Mouse (Mus musculus) c-Kit-negative CD71-positive TER-119-positive erythroid progenitor cells, embryonic 14.5 days (primary cell): Measurements from ENCODE around the gene Fyn.

ENCODE experiments used
- DNase-seq: peaks from one replicate; pipeline ENCODE4 v3.0.0-alpha.2; 2013; ENCODE audit warnings: low read depth, low spot score

The Fyn gene

DNA sequence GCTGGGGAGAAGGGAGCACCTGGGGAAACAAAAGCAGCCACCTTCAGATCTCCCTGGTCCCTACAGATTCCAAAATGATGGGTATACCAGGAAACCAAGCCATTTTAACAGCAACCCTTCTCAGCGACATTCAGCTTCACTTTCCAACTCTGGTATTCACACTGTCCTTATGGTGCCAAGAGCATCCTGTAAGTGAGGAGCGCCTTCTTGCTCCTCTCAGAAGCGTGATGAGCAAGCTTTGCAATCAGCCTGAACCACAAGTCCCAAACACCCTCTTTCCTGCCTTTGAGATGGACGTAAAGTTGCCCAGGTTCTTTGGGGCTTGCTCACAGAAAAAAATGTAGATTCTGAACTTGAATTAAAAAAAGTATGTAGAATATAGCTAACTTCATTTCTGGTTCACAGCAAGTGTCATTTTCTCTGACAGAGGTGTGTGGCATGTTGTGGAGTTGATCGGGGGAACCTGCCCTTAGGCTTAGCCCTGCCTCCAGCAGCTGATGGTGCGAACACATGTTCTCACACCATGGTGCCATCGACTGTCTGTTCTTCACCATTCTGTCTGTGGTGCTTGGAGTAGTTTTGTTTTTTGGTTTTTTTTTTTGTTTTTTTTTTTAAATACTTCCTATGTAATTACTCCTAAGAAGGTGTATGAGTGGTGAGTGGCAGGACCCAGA lies 102.5 kb downstream of the Fyn start:
- no peak for DNase-seq

DNA sequence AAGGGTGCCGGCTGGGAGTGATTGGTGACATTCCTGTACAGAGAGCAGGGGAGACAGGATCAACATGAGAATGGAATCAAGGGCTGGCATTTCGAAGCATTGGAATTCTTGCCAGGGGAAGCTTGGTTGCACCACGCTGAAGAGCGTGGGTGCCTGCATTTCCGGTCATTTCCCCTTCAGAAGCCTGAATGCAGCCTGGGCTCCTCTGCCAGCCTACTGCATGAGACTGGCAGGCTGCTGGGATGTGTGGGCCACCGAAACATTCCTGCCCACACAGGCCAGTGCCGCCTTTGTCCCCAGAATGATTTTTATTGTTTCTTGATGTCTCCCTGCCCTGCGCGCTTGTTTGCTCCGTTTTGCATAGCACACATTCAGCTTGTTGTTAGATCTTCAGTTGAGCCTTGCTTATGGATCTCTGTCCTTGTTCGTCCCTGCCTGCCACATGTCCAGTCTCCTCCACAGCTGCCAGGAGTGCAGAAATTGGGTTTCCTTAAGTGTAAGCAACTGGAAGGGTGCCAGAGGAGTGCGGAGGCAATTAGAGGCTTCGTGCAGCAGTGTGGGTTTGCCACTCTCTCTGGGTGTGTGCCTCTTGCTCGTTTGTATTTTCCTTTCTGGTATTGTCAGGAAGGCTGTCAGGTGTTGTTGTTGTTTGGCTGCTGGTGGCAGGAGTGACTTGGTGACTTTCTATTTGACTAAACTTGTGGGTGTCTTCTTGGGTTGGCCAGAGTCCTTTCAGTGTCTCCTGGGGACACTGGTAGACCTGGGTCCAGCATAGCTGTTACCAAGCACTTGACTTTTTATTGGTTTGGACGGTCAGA lies 103.3 kb downstream of the Fyn start:
- DNase-seq = no peak

DNA sequence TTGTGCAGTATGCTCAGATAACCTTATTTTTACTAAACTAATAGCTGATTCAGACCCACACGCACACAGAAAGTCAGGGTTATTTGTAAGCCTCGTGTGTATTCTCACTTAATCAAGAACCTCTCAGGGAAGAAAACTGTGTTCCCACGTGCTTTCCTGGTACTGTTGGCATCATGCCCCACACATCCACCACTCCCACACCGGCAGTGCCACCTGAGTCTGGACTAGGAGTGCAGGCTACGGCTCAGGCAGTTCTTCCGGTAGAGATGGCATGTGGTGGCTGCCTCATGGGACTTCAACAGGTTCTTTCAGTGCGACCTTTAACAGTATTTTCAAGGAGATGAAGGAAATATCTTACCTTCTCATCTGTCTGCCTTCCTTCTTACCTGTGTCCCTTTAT lies 104.3 kb downstream of the Fyn start:
- no peak for DNase-seq

GRCm38 (mm10) chr10:39479361-39479760 lies 110.7 kb downstream of the Fyn start:
- no peak for DNase-seq

GRCm38 (mm10) chr10:39484382-39484826 lies 115.7 kb downstream of the Fyn start:
- no peak for DNase-seq

DNA sequence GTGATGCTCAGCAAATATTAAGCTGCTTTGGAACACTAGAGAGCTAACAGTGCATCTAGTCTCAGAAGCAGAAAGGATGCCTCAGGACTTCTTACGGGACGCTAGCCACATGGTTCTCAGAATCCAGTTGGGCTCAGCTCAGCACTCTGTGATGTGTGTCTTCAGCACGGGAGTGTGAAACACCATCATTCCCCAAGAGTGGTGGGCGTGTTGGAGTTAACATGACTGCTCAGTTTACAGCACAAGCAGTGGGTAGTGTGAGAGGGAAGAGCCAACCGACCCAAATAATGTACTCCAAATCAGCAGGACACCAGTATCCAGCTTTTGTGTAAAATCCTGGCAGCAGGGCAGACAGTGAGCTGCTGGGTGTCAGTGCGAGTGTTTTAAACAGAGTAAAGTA lies 116.2 kb downstream of the Fyn start:
- no peak for DNase-seq

DNA sequence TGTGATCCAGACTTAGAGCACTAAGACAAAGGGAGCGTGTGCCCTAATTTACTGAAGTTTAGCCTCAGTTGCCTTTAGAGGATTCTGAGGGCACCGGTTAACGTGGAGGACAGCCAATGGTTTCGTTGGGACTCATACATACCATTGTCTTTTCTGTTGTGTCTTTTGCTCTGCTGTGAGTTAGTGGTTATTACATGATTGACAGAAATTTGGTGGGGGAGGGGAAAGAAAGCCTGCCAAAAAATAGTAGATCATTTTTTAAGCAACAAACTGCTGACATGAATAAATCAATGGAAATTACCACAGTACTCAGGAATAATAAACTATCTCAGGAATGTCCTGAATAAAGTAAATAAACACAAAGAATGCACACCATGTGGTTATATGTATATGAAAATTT lies 117.3 kb downstream of the Fyn start:
- no peak for DNase-seq

- DNase-seq = no peak
These were observed 118.1 kb downstream of the Fyn start for GRCm38 (mm10) chr10:39486501-39487450.

DNA sequence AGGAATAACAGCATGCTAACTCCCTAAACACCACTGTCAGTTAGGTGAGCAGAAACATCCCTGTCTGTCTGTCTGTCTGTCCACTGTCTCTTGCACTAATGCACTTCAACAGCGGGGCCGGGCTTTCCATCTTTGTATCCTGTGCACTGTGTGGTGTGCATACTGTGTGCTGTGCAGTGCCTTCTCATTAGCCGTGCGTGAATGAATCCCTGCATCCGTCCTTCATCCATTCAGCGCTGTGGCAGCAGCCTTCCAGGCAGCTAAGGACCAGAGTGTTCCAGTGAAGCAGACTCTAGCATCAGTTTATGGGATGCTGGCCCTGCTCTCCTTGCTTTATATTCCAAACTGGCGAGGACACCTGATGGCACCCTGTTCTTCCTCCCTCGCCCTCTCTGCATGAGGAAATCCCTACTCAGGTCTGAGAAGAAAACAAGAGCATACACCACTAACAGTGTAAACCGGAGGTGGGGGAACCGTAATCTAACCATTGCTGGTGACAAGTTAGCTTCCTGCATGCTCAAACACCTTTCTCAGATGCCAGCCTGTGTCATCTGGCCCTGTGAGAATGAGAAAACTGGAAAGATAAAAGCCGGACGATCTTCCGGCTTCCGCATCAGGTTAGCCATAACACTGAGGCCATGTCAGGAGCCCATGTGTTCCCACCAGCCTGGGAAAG lies 119.2 kb downstream of the Fyn start:
- no peak for DNase-seq

DNA sequence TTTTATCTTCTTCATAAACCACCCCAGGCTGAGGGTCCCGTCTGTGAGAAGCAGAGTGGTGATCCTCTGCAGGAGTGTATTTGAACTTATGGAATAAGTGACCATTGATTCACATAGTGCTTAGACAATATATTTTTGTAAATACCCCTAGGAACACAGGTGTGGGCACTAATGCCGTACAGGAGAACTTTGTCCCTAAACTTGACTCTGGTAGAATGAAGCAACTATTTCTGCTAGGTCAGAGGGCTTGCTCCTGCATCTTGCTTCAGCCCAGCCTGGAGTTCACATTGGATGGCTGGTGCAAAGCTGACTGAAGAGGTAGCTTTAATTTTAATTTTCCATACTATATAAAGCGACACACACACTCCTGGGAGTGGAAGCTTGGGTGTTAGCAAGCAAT lies 119.9 kb downstream of the Fyn start:
- no peak for DNase-seq

- DNase-seq = no peak
These were observed 120.3 kb downstream of the Fyn start for GRCm38 (mm10) chr10:39488956-39489355.

GRCm38 (mm10) chr10:39490349-39491121 lies 121.9 kb downstream of the Fyn start:
- DNase-seq = no peak

- DNase-seq = no peak
These were observed 123.5 kb downstream of the Fyn start for GRCm38 (mm10) chr10:39492146-39492545.

DNA sequence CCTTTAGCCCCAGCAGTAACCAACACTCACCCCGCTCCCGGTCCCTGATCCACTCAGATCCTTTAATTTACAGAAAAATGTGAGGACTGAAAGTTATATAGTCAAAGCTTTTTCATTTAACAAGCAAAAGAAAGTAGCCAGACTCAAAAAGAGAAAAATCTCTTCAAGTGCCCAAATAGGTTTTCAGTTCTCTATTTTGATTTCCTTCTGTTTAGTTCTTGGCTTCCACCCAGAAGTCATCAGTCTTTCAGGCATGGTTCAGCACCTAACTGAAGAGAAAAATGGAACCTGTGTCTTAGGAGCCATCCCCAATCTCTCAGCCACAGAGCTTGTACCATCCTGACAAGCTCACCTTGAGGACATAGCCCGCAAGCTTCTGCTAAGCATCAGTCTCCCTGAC lies 124.4 kb downstream of the Fyn start:
- DNase-seq = no peak

DNA sequence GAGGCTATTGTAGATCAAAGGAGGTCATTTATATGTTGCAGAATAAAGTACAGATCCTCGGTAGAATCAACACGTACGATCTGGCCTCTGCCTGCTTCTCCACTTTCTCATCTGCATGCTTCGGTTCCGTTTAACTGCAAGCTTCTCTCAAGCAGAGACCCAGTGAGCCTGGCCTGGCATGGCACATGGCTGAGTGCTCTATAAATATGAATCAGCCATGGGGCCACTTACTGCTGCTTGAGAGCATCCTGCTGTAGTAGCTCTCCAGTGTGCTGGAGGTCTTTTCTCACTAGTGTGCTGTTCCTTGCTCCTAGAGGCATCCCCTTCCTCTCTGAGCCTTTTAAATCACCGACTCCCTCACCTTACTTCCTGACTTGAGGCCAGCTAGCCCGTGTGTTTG lies 130.0 kb downstream of the Fyn start:
- no peak for DNase-seq

DNA sequence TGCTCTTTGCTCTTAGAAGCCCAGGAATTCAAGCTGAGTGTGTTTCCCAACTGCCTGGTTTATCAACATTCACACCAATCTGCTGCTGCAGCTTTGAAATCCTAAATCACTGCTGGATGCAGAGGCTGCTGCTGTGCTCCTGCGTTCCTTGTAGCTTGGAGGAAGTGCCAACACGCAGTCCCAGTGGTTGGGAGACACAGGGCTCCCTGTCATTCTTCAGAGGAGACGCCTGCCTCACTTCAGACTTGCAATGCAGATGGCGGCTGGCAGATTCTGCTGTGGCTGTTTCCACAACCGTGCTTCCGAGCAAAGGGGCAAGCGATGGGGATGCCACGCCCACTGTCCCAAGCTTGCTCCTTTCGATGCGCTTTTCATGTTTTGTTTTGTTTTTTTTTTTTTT lies 132.9 kb downstream of the Fyn start:
- DNase-seq = no peak

- DNase-seq = no peak
These were observed 133.5 kb downstream of the Fyn start for GRCm38 (mm10) chr10:39501977-39502706.

DNA sequence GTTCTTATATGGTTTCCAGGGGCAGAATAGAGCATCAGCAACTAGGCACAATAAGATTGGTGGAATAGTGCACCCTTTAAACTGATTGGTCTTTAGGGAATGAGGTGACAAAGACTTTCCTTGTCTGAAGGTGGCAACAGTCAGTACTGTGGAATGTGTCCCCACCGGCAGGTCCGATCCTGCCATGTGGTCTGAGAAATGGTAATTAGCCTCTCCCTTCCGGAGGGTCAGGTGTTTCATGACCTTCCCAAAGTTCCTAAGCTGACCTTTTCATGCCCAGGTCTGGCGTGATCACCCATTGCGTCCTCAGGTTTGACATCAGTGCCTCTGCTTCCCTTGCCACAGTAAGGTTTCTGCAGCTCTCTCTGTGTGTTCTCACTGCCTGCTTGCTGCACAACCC lies 134.7 kb downstream of the Fyn start:
- no peak for DNase-seq

GRCm38 (mm10) chr10:39505007-39505406 lies 136.4 kb downstream of the Fyn start:
- DNase-seq = no peak

GRCm38 (mm10) chr10:39505621-39506020 lies 137.0 kb downstream of the Fyn start:
- DNase-seq = no peak
